Mouse (Mus musculus): ENCODE data around the gene Ift122. TPM values are rescaled to one million over a fixed set of nuclear protein-coding genes. Genes with fewer than 3 reads are reported as not detected.
"Not testable (repeated sequence)": the region's sequence is repeated elsewhere in the genome, so short reads cannot be mapped to it uniquely, and the experiment has no call there.

Gene Ift122
- 10 to 100 TPM in 25 of 26 experiments, 1 to 10 TPM in 1; 7.8 to 51.2 (median 33.7) TPM for total RNA-seq (2018; cell fraction: chromatin; rRNA removed)
- 1 to 10 TPM; 4.5 to 8.2 (median 6.4) TPM for total RNA-seq (2018; cell fraction: cytosol; rRNA removed)
- 10 to 100 TPM in 20 of 26 experiments, 1 to 10 TPM in 6; 5.9 to 35.6 (median 13.3) TPM for total RNA-seq (2018; cell fraction: nucleus; rRNA removed)
- polyA plus RNA-seq (2018): 3.6 to 9.3 TPM (median 6.3 TPM) in 3 replicates

GRCm38 (mm10) chr6:115853091-115853813 is at the start of gene Ift122, which contains the start of gene Mbd4:
Gene Ift122, plus strand, starts transcription at chr6:115853470.
Gene Mbd4, minus strand, starts transcription at chr6:115853371.
- peaks cover 7% of the 10 kb centered on the region; the same call in 1 of the 2 replicates for H3K36me3 ChIP-seq (ENCODE audit: inconsistent target)
- peak within 1 kb of the TSS; percentile 55 for H3K27ac ChIP-seq
- peak within 1 kb of the TSS; percentile 83 for H3K4me3 ChIP-seq (ENCODE audit: inconsistent target)
- peaks cover 22% of the 10 kb centered on the region for H3K79me2 ChIP-seq (ENCODE audit: inconsistent target)
- whole genome bisulfite sequencing (ENCODE audit: missing documents): under 1% methylated on average over 51 of the region's 51 CpGs

- Histone ChIP-seq H3K36me3 (ENCODE audit: inconsistent target) (peaks cover 28% of the 10 kb centered on the region; the same call in 1 of the 2 replicates), H3K27ac (no peak overlapping the region), H3K4me3 (ENCODE audit: inconsistent target) (no peak overlapping the region), H3K79me2 (ENCODE audit: inconsistent target) (peaks cover 31% of the 10 kb centered on the region)
- 61% methylated on average over 16 of the region's 16 CpGs for WGBS (ENCODE audit: missing documents)
Measured at GRCm38 (mm10) chr6:115803541-115804382, 49.5 kb upstream of the Ift122 start.

GRCm38 (mm10) chr6:115804432-115805192 is 48.7 kb upstream of the Ift122 start:
- H3K27ac ChIP-seq: no peak overlapping the region
- 90% methylated on average over 10 of the region's 10 CpGs for WGBS (ENCODE audit: missing documents)
- H3K4me3 ChIP-seq (ENCODE audit: inconsistent target): no peak overlapping the region
- H3K36me3 ChIP-seq (ENCODE audit: inconsistent target): peaks cover 28% of the 10 kb centered on the region; the same call in 1 of the 2 replicates
- H3K79me2 ChIP-seq (ENCODE audit: inconsistent target): peaks cover 31% of the 10 kb centered on the region

- H3K36me3 ChIP-seq (ENCODE audit: inconsistent target): peaks cover 28% of the 10 kb centered on the region; the same call in 1 of the 2 replicates
- peak overlapping the region; percentile 62 for H3K27ac ChIP-seq
- H3K79me2 ChIP-seq (ENCODE audit: inconsistent target): peaks cover 31% of the 10 kb centered on the region
- peak overlapping the region; percentile 99 for H3K4me3 ChIP-seq (ENCODE audit: inconsistent target)
- 2% methylated on average over 15 of the region's 15 CpGs for WGBS (ENCODE audit: missing documents)
Measured at GRCm38 (mm10) chr6:115807464-115808195, 45.6 kb upstream of the Ift122 start.

GRCm38 (mm10) chr6:115808196-115808487 is 45.1 kb upstream of the Ift122 start:
- Histone ChIP-seq H3K4me3 (ENCODE audit: inconsistent target) (peak overlapping the region; percentile 99), H3K36me3 (ENCODE audit: inconsistent target) (peaks cover 28% of the 10 kb centered on the region; the same call in 1 of the 2 replicates), H3K79me2 (ENCODE audit: inconsistent target) (peaks cover 31% of the 10 kb centered on the region), H3K27ac (peak overlapping the region; percentile 62)
- 2% methylated on average over 22 of the region's 22 CpGs for WGBS (ENCODE audit: missing documents)

- H3K79me2 ChIP-seq (ENCODE audit: inconsistent target): peaks cover 31% of the 10 kb centered on the region
- peak within 1 kb of the TSS; percentile 99 for H3K4me3 ChIP-seq (ENCODE audit: inconsistent target)
- peaks cover 28% of the 10 kb centered on the region; the same call in 1 of the 2 replicates for H3K36me3 ChIP-seq (ENCODE audit: inconsistent target)
- WGBS (ENCODE audit: missing documents): under 1% methylated on average over 46 of the region's 47 CpGs
- H3K27ac ChIP-seq: peak within 1 kb of the TSS; percentile 90
Measured at GRCm38 (mm10) chr6:115808488-115809231, 44.6 kb upstream of the Ift122 start, which contains the start of gene Rpl32. Gene Rpl32, minus strand, starts transcription at chr6:115808747.

- no peak overlapping the region for H3K27ac ChIP-seq
- no peak overlapping the region for H3K4me3 ChIP-seq (ENCODE audit: inconsistent target)
- peaks cover 17% of the 10 kb centered on the region for H3K79me2 ChIP-seq (ENCODE audit: inconsistent target)
- 96% methylated on average over 8 of the region's 8 CpGs for WGBS (ENCODE audit: missing documents)
- H3K36me3 ChIP-seq (ENCODE audit: inconsistent target): 0 out of 2 replicates have a peak, but pooled peaks cover 6% of the 10 kb centered on the region
Measured at GRCm38 (mm10) chr6:115811606-115812005, 41.7 kb upstream of the Ift122 start.

- Histone ChIP-seq H3K4me3 (ENCODE audit: inconsistent target) (no peak overlapping the region), H3K36me3 (ENCODE audit: inconsistent target) (no peaks in the 10 kb centered on the region), H3K27ac (no peak overlapping the region), H3K79me2 (ENCODE audit: inconsistent target) (no peaks in the 10 kb centered on the region)
- WGBS (ENCODE audit: missing documents): 10% methylated on average over 4 of the region's 4 CpGs
Measured at GRCm38 (mm10) chr6:115814104-115814503, 39.2 kb upstream of the Ift122 start.

GRCm38 (mm10) chr6:115815041-115815440 is 38.2 kb upstream of the Ift122 start:
- Histone ChIP-seq H3K4me3 (ENCODE audit: inconsistent target) (no peak overlapping the region), H3K27ac (no peak overlapping the region), H3K79me2 (ENCODE audit: inconsistent target) (no peaks in the 10 kb centered on the region), H3K36me3 (ENCODE audit: inconsistent target) (no peaks in the 10 kb centered on the region)
- WGBS (ENCODE audit: missing documents): 66% methylated on average over 4 of the region's 4 CpGs

- H3K4me3 ChIP-seq (ENCODE audit: inconsistent target): no peak overlapping the region
- H3K36me3 ChIP-seq (ENCODE audit: inconsistent target): no peaks in the 10 kb centered on the region
- WGBS (ENCODE audit: missing documents): 86% methylated on average over 2 of the region's 2 CpGs
- no peaks in the 10 kb centered on the region for H3K79me2 ChIP-seq (ENCODE audit: inconsistent target)
- H3K27ac ChIP-seq: no peak overlapping the region
Measured at GRCm38 (mm10) chr6:115818129-115818528, 35.1 kb upstream of the Ift122 start.

- Histone ChIP-seq H3K79me2 (ENCODE audit: inconsistent target) (no peaks in the 10 kb centered on the region), H3K4me3 (ENCODE audit: inconsistent target) (no peak overlapping the region), H3K27ac (no peak overlapping the region), H3K36me3 (ENCODE audit: inconsistent target) (no peaks in the 10 kb centered on the region)
- 96% methylated on average over 8 of the region's 8 CpGs for WGBS (ENCODE audit: missing documents)
Measured at GRCm38 (mm10) chr6:115821216-115821993, 31.9 kb upstream of the Ift122 start.

- not testable (repeated sequence) for H3K36me3 ChIP-seq (ENCODE audit: inconsistent target); H3K4me3 ChIP-seq (ENCODE audit: inconsistent target); H3K27ac ChIP-seq; H3K79me2 ChIP-seq (ENCODE audit: inconsistent target)
- WGBS (ENCODE audit: missing documents): 5% methylated on average over 2 of the region's 11 CpGs
Measured at GRCm38 (mm10) chr6:115823850-115824464, 29.3 kb upstream of the Ift122 start.
